Mouse (Mus musculus): ENCODE results near the gene Pnrc1.

DNA sequence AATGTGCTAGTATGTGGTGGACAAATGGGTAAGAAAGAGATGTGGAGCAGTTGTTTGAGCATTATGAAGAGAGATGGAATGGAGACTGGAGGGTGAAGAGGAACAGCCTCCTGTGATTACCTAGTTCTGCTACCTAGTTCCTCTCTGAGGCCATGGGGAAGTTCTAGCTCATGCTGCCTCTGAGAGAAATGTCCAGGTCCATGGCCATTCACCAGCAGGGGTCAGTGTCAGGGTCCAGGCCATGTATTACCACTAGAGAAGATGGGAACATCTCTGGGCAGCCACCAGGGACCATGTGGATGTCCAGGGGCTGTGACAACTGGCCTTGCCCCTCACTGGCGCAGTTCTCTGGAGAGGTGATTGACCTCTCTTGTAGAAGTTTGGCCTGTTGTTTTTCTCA, 13.1 kb upstream of the Pnrc1 start:
- no peak for TF ChIP-seq POLR2A (IDR thresholded peaks at IDR 0.05; ENCODE audit: insufficient read depth, low read depth, low read length)
- no peak for TF ChIP-seq CTCF (IDR thresholded peaks at IDR 0.05)
- TF ChIP-seq EP300 (IDR thresholded peaks at IDR 0.05; ENCODE audit: insufficient read depth, low read depth, low read length): no peak

All from heart, adult 2 months (tissue).